Mouse (Mus musculus) 416B (cell line): ENCODE measurements around the gene H2-DMb2.

Source experiments
- DNase-seq: peaks from one replicate; pipeline ENCODE4 v3.0.0; 2011; ENCODE audit warnings: low read depth

Gene H2-DMb2

DNA sequence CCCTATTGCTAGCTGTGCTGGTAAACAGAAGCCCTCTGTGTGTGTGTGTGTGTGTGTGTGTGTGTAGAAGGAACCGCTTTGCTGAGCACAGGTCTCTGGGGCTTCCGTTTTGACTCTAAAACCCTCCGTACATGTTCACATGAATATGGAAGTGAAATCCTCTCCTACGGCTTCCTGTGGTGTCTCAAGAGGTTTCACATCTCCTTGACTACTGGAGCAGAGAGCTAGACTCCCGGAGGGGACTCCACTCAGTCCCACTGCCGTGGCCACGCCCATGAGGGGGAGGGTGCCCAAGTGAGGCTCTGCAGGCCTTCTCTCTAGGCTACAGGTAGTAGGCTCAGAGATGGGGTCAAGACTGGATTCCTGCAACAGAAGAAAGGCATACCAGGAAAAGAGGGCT lies at the start of gene H2-DMb2:
Gene H2-DMb2 (plus strand): TSS at position 275 of the 400 bp plus-strand sequence.
- DNase-seq = peak; percentile 85

DNA sequence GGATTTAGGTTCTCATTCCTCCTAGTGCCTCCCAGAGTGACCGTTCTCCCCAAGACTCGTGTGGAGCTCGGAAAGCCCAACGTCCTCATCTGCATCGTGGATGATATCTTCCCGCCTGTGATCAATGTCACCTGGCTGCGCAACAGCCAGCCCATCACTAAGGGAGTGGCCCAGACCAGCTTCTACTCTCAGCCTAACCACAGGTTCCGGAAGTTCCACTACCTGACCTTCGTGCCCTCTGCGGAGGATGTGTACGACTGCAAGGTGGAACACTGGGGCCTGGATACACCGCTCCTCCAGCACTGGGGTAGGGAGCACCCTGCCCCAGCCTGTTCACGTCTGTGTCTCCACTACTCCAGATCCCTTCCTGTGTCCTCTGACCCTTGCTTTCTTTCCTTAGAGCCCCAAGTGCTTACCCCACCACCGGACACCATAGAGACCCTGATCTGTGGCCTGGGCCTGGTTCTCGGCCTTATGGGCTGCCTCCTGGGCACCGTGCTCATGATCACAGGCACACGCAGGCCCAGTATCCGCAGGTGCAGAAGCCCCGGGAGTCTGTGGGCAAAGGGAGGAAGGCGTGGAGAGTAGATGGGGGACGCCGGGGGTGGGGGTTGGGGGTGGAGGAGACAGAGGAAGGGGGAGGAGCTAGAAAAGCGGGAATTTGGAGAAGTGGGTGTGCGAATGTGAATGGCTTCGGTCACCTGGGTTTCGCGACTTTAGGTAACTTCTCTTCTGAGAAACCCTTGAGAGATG lies 48.6 kb upstream of the H2-DMb2 start:
- no peak for DNase-seq

GRCm38 (mm10) chr17:34096497-34097010 lies 46.6 kb upstream of the H2-DMb2 start:
- DNase-seq = peak; percentile 69

DNA sequence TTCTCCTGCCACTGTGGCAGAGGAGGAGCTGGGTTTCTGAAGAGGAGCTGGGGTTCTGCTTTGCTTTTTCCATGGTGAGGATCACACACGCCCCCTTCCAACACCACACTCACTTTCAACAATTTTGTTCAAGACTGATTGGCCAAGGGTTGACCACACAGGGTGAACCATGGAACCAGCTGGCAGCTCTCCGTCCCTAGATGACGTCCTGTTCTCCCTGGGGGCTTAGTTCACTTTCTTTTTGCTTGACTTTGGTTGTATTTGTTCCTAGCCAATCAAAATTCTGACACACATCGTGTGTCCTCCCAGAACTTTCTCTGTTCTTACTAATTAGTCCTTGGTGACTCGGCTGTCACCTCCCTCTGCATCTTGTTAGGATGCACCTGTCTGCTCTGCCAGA lies 45.8 kb upstream of the H2-DMb2 start:
- DNase-seq = peak; percentile 35

DNA sequence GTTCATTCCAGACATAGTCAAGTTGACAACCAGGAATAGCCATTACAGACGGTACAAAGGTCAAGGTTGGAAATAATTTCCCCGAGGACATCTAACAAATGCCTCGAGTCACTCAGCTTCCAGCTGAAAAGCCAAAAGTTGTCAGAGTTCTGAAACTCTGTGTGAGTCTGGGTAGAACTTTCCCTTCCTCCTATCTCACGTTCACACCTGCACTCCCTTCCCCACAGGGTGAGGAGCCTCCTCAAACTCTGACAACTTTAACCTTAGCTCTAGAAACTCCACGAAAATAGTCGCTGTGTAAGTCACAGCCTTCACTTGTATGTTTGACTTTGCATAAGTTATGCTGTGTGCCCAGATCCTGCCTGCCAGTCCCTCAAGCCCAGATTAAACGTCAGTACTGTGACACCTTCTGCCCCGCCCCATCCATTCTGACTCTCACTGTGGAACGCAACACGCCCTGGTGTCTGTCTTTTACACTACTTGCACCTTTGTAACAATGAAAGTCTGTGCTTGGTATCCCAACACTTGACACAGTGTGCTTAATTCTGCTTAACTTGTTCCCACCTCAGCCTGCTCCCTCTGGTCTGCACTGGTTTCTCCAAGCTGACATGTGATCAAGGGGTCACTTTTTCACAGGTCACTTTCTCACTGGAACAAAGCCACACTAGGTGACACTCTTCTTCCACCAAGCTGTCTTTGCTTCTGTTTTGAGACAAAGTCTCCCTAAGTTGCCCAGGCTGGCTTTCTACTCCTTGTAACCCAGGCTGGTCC lies 44.2 kb upstream of the H2-DMb2 start:
- DNase-seq = no peak

GRCm38 (mm10) chr17:34099531-34099930 lies 43.6 kb upstream of the H2-DMb2 start:
- DNase-seq = no peak

GRCm38 (mm10) chr17:34101185-34101584 lies 41.9 kb upstream of the H2-DMb2 start:
- no peak for DNase-seq

DNA sequence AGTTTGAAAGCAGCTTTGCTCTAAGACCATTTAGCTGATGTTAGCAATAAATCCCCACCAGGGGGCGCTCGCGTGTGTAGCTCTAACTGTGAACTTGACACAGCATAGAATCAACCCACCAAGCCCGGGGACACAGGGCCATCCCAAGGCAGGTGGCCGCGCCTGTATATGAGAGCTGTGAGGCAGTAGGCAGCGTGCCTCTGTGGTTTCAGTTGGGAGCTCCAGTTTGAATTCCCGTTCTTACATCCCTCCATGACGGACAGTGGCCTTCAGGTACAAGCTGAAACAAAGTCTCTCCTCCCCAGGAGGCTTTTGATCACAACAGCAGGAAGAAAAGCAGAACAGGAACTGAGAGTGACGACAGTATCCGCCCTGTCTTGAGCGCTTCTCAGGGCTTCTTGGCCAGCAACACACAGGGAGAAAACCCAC lies 41.5 kb upstream of the H2-DMb2 start:
- DNase-seq = peak; percentile 95

DNA sequence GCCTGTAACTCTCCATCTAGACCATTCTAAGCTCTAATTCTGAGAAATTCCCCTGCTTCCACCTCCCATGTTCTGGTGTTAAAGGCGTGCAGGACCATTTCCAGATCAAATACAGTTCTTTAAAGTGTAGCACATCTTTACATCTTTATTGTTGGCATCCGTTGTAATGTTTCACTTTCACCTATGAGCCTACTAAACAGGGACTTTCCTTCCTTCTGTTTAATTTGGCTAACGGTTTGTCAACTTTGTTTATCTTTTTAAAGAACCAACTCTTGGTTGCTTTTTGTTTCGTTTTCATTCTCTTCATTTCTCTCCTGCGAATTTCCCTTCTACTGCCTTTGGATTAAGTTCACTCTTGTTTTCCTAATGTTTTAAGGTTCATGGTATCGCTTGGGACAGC lies 40.3 kb upstream of the H2-DMb2 start:
- DNase-seq = no peak

DNA sequence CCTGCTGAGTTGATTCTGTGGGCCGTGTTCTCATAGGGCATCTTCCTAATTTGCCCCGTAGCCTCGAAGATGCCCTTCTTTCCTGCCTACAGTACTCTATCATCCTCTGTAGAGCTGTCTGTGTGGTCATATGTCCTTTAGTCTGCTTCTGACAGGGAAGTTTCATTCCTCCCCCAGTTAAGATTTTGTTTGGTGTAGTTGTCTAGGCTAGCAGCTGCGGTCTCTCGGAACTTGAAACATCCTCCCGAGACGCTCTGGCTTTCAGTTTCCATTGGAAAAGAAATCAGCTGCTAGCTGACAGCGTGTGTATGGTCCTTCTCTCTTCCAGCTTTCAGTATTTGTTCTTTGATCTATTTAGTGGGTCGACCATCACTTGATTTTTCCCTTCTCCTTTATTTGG lies 38.3 kb upstream of the H2-DMb2 start:
- DNase-seq = no peak

DNA sequence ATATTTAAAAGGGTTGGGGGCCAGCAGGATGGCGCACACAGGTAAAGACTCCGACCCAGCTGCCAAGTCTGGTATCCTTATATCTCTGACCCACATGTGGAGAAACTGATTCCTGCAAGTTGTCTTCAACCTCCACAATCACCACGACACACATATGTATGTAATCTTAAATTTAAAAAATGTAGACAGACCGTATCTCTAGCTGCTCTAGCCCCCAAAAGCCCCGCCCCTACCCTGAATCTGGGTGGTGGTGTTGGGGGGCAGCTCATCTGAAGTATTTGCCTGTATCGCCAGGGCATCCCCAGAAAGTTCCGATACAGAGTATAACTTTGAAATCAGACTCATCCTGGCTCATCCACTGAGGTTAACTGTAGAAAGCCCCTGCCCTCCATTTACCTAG lies 36.6 kb upstream of the H2-DMb2 start:
- no peak for DNase-seq

DNA sequence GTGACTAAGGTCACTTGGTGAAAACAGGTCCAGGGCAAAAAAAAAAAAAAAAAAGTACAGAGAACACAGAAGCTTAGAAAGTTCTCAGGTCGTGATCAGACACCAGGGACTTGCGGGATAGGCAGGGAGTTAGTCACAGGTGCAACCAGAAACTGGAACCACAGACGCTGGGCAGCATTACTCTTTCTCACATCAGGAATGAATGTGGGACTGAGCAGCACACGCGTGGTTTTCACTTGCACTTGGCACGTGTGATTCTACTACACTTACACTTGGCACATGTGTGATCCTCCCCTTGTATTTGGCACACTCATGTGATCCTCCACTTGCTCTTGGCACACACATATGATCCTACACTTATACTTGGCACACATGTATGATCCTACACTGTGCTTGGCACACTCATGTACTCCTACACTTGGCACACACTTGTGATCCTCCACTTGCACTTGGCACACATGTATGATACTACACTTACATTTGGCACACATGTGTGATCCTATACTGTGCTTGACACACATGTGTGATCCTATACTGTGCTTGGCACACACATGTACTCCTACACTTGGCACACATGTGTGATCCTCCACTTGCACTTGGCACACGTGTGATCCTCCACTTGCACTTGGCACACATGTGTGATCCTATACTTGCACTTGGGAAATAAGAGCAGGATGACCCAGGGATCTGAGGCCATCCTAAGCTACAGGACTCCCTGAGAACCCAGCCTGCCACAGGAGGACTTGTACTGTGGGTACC lies 35.8 kb upstream of the H2-DMb2 start:
- DNase-seq = no peak

GRCm38 (mm10) chr17:34108460-34108859 lies 34.6 kb upstream of the H2-DMb2 start:
- DNase-seq = no peak

DNA sequence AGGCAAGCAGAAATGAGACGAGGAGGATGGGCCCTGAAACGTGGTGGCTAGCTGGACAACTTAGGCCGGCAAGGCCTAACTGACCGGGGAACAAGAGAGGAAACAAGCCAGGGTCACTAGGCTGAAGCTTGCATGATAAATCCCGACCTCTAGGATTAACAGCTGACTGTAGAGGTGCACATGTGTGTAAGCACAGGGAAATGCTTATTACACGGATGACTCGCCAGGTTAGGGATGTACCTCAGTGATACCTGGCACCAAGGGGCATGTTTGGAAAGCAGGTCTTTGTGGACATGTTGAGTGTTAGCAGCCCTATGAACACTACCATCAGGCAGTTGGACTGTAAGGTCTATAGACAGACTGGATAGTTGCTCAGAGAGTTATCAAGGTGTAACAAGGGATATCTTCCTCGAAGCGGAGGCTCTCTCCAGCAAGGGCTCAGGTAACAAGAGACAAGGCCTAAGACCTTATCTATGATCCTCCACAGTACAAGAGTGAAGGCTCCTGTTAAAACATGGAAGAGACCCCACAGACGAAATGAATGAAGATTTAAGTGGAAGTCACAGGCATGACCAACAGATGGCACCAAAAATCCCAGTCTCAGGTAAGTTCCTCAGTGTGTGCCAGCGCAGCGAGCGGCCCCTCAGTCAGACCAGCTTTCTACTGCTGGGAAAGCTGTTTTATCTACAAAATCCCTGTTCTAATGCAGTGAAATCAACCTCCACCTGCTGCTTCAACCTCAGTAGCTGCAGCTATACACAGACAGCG lies 33.9 kb upstream of the H2-DMb2 start:
- DNase-seq = no peak

GRCm38 (mm10) chr17:34109806-34110195 lies 33.3 kb upstream of the H2-DMb2 start:
- peak; percentile 39 for DNase-seq

DNA sequence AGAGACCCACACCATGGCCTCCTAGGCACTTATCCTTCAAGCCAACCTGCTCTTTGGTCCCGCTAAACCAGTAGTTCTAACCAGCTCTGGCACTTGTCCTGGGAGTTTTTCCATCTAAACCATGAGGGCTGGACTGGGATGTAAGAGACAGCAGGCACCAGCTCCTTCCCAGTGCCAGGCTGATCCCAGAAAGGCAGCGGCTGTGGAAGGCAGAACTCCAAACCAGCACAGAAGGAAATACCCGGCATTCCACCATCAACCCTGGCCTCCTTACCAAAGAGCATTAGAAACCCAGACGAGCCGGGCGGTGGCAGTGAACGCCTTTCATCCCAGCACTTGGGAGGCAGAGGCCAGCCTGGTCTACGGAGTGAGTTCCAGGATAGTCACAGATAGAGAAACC lies 32.8 kb upstream of the H2-DMb2 start:
- DNase-seq = no peak

DNA sequence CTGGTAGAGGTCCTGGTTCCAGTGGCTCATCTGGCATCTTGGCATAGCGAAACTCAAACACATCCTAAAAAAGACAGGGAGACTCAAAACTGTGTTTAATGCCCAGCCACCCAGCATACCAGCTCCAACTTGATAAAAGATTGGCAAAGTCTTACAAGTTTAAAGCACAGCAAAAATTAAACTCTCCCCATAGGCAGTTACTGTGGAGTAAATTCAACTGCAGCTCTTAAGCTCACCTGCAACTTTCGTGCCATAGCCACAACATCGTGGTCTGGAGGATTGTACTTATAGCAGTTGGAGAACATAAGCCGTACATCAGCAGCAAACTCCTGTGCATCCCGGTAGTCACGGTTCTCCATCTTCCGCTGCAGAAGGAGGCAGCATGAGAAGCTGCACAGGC lies 29.0 kb upstream of the H2-DMb2 start:
- DNase-seq = no peak

DNA sequence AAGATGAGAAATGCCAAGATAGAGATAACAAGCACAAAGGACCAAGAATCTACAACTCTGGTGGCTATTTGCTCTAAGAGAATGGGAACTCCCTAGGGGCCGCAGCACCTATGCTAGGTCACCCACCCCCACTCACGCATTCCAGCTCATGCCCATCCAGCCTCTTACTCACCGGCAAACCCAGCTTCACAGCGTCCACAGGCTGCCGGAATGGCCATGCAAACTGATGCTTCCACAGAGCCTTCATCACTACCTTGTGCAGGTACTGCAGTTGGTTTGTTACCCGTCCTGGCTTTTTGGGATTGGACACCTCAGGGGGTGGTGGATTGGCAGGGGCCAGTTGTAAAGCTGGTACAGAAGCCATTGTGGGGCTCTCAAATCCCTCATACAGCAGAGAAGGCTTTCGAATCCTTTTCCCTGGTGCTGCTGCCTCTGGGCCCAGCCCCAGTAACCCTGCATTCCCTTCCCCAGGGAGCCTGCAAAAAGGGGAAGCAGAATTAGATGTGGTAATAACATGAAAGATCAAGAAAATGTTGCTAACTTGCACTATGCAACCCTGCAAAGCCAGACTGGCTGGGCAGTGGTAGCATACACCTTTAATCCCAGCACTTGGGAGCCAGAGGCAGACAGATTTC lies 26.3 kb upstream of the H2-DMb2 start:
- peak; percentile 49 for DNase-seq

DNA sequence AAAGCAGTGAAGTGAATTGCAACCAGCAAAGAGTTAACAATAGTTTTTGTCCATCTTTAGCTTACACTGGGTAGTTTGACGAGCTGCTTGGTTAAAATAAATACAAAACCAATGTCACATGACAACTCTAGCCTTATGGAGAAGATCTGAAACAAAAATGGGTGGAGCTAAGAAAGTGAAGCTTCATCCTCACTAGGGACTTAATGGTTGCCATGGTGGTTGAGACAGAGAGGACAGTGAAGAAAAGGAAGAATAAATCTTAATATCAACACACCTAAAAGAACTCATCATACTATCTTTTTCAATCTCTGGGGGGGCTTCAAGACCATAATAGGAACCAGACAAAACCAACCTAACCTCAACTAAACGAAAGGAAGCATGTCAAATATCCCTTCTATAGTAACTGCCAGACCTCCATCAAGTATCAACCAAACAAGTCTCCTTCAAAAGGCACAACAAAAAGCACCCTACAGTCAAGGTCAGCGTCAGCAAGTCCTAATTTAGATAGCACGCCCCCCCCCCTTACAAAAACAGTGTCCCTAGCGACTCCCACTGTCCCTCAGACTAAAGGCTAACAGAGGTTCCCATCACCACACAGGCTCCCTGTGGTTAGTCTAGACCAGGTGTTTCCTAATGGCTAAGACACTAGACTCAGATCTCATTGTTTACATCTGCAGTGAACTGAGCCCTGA lies 25.5 kb upstream of the H2-DMb2 start:
- DNase-seq = peak; percentile 73

DNA sequence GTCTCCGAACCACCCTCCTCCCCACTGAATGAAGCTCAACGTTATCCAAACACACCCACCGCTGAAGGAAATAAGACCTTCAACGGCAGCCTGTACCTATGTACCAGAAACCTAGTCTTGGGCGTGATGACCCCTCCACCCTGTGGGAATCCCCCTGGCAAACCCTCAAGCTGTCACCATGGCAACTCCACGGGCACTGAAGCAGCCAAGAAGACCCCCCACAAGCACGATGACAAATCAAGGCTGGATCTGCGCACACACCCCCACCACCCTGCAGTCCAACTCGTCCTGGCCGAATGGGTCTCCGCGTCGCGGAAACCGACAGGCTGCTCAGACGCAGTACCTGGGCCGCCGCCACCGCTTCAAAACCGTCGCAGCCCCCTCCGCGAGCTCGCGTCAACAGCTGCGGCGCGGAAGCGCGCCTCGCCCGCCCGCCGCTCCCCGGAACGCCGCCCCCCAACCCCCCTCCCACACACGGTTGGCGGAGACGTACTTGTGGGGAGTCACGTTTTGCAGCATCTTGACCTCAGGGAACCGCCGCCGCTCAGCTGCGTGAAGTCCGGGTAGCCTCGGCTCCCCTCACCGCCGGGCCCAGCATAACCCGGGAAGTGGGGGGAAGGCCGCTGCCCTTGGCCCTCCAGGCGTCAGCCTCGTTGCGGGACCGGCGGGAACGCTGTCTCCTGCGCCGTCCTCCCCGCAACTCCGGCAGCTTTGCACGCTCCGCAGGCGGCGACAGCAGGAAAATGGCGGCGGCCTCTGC lies 24.8 kb upstream of the H2-DMb2 start:
- DNase-seq = peak; percentile 41
